Mouse (Mus musculus) ovary, adult 2 months (tissue): ENCODE data around the gene Gbp2. TPM values are rescaled to one million over a fixed set of nuclear protein-coding genes. Genes with fewer than 3 reads are reported as not detected.

ENCODE experiments used
- polyA plus RNA-seq: library from polyadenylated mRNA; depleted of rRNA; stranded (reverse); fragments of >200 nt; gene quantifications from 2 replicates; pipeline ENCODE4 v1.2.3, GENCODE M21; 2012; rRNA removed

Gene Gbp2
- 11.9 and 13.7 TPM in 2 replicates for polyA plus RNA-seq

DNA sequence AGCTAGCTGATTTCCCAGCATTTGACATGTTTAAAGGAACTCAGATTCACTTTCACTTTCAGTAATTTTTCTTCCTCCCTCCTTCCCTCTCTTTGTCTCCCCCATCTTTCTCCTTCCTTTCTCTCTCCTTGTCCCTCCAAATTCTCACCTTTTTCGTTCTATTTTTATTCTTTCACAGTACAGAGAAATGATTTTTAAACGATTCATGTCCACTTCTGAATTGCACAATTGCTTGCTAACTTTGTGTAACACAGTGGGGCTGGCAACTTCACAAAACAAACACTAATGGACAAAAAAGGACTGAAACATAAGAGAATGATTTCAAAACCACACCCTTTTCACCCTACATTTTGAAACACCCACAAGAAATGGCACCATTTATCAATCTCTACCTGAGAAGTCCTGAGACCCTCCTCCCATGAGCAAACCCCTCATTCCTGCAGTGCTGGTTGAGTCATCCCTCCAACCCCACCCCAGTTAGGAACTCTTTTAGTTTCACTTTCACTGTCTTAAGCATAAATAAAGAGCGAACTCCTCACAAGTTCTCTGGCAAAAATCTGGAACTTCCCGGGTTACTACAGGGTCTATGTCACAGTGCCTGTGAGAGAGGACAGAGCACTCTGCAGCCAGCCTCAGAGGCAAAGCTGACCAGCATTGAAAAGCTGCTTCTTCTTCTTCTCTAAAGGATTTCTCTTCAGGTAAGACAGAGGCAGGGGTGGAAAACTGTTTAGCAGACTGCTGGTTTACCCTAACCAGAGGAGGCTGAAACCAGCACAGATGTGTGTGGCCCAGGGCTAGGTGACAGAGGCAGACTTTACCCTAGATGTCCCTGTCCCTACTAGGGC is at the start of gene Gbp2:
Gbp2 (plus strand) TSS at position 492 of the 845 bp plus-strand sequence.

DNA sequence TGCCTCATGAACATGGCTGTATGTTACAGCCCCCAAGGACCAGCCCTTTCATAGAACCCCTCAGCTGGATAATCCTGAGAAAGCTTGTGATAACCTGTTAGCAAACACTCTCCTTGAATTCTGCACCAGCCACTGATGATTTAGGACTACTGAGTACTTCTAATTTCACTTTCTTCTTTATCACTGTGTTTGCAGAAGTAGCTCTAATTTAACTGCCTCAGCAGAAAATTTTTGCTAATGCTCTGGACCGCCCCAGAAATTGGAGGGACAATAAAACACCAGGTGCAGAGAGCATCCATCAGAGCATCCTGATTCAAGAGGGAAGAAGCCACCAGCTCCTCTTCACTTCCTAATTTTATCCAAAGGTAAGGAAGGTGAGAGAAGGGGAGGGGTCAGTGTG is 25.9 kb upstream of the Gbp2 start, which contains the start of gene Gbp2b:
Gbp2b (plus strand) TSS at position 301 of the 400 bp plus-strand sequence.

Other genes with a start within 250 kb of the Gbp2 start
- 40.4 and 54.2 TPM in 2 replicates for gene Pdlim5, start 224.9 kb upstream of the Gbp2 start, polyA plus RNA-seq
- 0.70 and 0.77 TPM in 2 replicates for gene Gbp5, start 126.6 kb upstream of the Gbp2 start, polyA plus RNA-seq
- gene Gbp7, start 90.3 kb upstream of the Gbp2 start, polyA plus RNA-seq, result 1.9 and 2.5 TPM in 2 replicates
- 21.5 and 27.5 TPM in 2 replicates for gene Gbp3, start 60.6 kb upstream of the Gbp2 start, polyA plus RNA-seq
- 0.08 TPM in 1 of 2 replicates, not detected in the other for gene Gbp2b, start 25.8 kb upstream of the Gbp2 start, polyA plus RNA-seq
- 2.4 and 3.1 TPM in 2 replicates for gene Kyat3, start 80.4 kb downstream of the Gbp2 start, polyA plus RNA-seq
- 13.9 and 15.0 TPM in 2 replicates for gene Gtf2b, start 144.4 kb downstream of the Gbp2 start, polyA plus RNA-seq